Comparison of ENCODE assay signal across 8 mouse cellular contexts in the genomic region with DNA sequence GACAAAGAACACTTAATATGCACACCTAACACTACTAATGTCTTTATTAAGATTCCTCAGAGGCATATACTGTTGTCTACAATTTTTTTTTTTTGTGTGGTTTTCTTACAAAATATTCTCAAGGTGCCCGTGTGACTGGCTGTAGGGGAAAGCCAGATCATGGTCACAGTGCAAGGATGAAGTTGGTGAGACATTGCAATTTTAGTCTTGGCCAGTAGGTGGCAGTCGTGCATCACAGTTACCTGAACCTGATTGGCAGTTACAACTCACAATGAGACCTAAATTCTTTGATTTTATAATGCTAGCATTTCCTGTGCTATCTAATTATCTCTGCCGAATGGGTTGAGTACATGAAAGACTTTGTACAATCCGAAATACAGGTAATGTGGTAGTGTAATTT.
DNase-seq lines count a peak whose midpoint lies in the region; ATAC-seq and TF ChIP-seq lines count a peak whose summit lies in the region.

No protein-coding gene starts in this region.

- H3K27me3 ChIP-seq in heart, embryonic 11.5 days (ENCODE audit: control insufficient read depth, insufficient read depth, low read length), result no peaks in the 10 kb centered on the region
- no peaks in the 10 kb centered on the region for H3K27me3 ChIP-seq in forebrain, embryonic 13.5 days
- no peaks in the 10 kb centered on the region for H3K27me3 ChIP-seq in hindbrain, embryonic 13.5 days
- no peaks in the 10 kb centered on the region for H3K27me3 ChIP-seq in midbrain, embryonic 11.5 days (ENCODE audit: control insufficient read depth, insufficient read depth, low read length)

- intact Hi-C loops in left cerebral cortex, adult 2 months (cut with DNase I), result loop anchor here (10.0 kb wide), 1 partner anchor 1654 kb away; no protein-coding TSS in a partner anchor

- no peak overlapping the region for H3K9ac ChIP-seq in heart, embryonic 11.5 days (ENCODE audit: low read depth, low read length)
- no peak overlapping the region for H3K9ac ChIP-seq in forebrain, embryonic 13.5 days
- H3K9ac ChIP-seq in hindbrain, embryonic 13.5 days, result no peak overlapping the region
- no peak overlapping the region for H3K9ac ChIP-seq in midbrain, embryonic 11.5 days (ENCODE audit: low read length)

- H3K9me3 ChIP-seq in heart, embryonic 11.5 days (replicated peaks; ENCODE audit: control insufficient read depth, low read length), result no peaks in the 10 kb centered on the region
- no peaks in the 10 kb centered on the region for H3K9me3 ChIP-seq in forebrain, embryonic 13.5 days (replicated peaks)
- H3K9me3 ChIP-seq in hindbrain, embryonic 13.5 days, result no peaks in the 10 kb centered on the region
- no peaks in the 10 kb centered on the region for H3K9me3 ChIP-seq in midbrain, embryonic 11.5 days (ENCODE audit: control insufficient read depth, low read length)

- TF ChIP-seq CTCF in left cerebral cortex, adult 2 months (IDR thresholded peaks at IDR 0.05), result peak; percentile 93

- WGBS in heart, embryonic 11.5 days (ENCODE audit: insufficient replicate concordance), result 10% methylated on average over 4 of the region's 4 CpGs
- WGBS in forebrain, embryonic 13.5 days, result 14% methylated on average over 4 of the region's 4 CpGs
- WGBS in hindbrain, embryonic 13.5 days, result 14% methylated on average over 4 of the region's 4 CpGs
- WGBS in midbrain, embryonic 11.5 days, result 20% methylated on average over 4 of the region's 4 CpGs

- DNase-seq in heart, adult 18-20 months, result peak; percentile 19 to 74
- DNase-seq in c-Kit-positive CD71-negative TER-119-negative erythroid progenitor cells, embryonic 14.5 days (ENCODE audit: low read depth), result peak; percentile 34
- DNase-seq in left cerebral cortex, adult 2 months (ENCODE audit: extremely low spot score in 1 of 2, low spot score in 2 of 2), result peak; percentile 71 to 82
- DNase-seq in midbrain, embryonic 11.5 days (ENCODE audit: low spot score, missing footprints), result peak; percentile 95
- DNase-seq in spleen, adult 12 weeks (ENCODE audit: low spot score), result peak; percentile 17

- no peak overlapping the region for H3K4me2 ChIP-seq in heart, embryonic 11.5 days
- H3K4me2 ChIP-seq in forebrain, embryonic 13.5 days, result no peak overlapping the region
- no peak overlapping the region for H3K4me2 ChIP-seq in hindbrain, embryonic 13.5 days
- no peak overlapping the region for H3K4me2 ChIP-seq in midbrain, embryonic 11.5 days

- no peaks in the 10 kb centered on the region for H3K36me3 ChIP-seq in heart, embryonic 11.5 days (ENCODE audit: control insufficient read depth, insufficient read depth, low read length)
- no peaks in the 10 kb centered on the region for H3K36me3 ChIP-seq in forebrain, embryonic 13.5 days (ENCODE audit: poor library complexity, severe bottlenecking)
- no peaks in the 10 kb centered on the region for H3K36me3 ChIP-seq in hindbrain, embryonic 13.5 days
- no peaks in the 10 kb centered on the region for H3K36me3 ChIP-seq in midbrain, embryonic 11.5 days (ENCODE audit: control insufficient read depth, insufficient read depth, low read length)

- H3K4me1 ChIP-seq in heart, embryonic 11.5 days (ENCODE audit: control insufficient read depth, insufficient read depth, low read length), result no peaks in the 10 kb centered on the region
- peaks cover 5% of the 10 kb centered on the region; the same call in 1 of the 2 replicates for H3K4me1 ChIP-seq in forebrain, embryonic 13.5 days
- no peaks in the 10 kb centered on the region; the same call in 1 of the 2 replicates for H3K4me1 ChIP-seq in hindbrain, embryonic 13.5 days (replicated peaks)
- H3K4me1 ChIP-seq in midbrain, embryonic 11.5 days (ENCODE audit: control insufficient read depth, insufficient read depth, low read length), result no peaks in the 10 kb centered on the region

- H3K27ac ChIP-seq in heart, embryonic 11.5 days (ENCODE audit: low read depth, low read length), result no peak overlapping the region
- H3K27ac ChIP-seq in forebrain, embryonic 13.5 days, result no peak overlapping the region
- no peak overlapping the region for H3K27ac ChIP-seq in hindbrain, embryonic 13.5 days
- H3K27ac ChIP-seq in left cerebral cortex, adult 2 months, result no peak overlapping the region
- H3K27ac ChIP-seq in midbrain, embryonic 11.5 days (ENCODE audit: low read depth, low read length), result no peak overlapping the region

- no peak overlapping the region for H3K4me3 ChIP-seq in heart, embryonic 11.5 days (ENCODE audit: low read depth, low read length)
- no peak overlapping the region for H3K4me3 ChIP-seq in forebrain, embryonic 13.5 days
- H3K4me3 ChIP-seq in hindbrain, embryonic 13.5 days, result no peak overlapping the region
- no peak overlapping the region for H3K4me3 ChIP-seq in left cerebral cortex, adult 2 months
- no peak overlapping the region for H3K4me3 ChIP-seq in midbrain, embryonic 11.5 days (ENCODE audit: low read depth, low read length)

- ATAC-seq in heart, embryonic 11.5 days (replicated peaks; ENCODE audit: insufficient number of reproducible peaks, low FRiP score, low TSS enrichment), result no peak
- peak; percentile 73 for ATAC-seq in forebrain, embryonic 13.5 days
- ATAC-seq in hindbrain, embryonic 13.5 days (ENCODE audit: low FRiP score), result peak; percentile 14; the same call in 1 of the 2 replicates
- peak; percentile 77 for ATAC-seq in midbrain, embryonic 11.5 days (ENCODE audit: low FRiP score)

Comparison
In these comparisons a context has a peak if more than half of its experiments do, and no peak if none do; other contexts are left out.
1. DNase-seq: peak in every context shown above with its lines; median percentile 95 in midbrain, embryonic 11.5 days; 76 in left cerebral cortex, adult 2 months; 46 in heart, adult 18-20 months; 34 in c-Kit-positive CD71-negative TER-119-negative erythroid progenitor cells, embryonic 14.5 days; 17 in spleen, adult 12 weeks.